Mouse (Mus musculus): ENCODE measurements around the gene Fars2. TPM values are rescaled to one million over a fixed set of nuclear protein-coding genes. Genes with fewer than 3 reads are reported as not detected.

The Fars2 gene
- polyA plus RNA-seq, 1 experiment from 2014 or later, result 31.7 TPM

GRCm38 (mm10) chr13:36716708-36717107, 599.5 kb downstream of the Fars2 start:
- no peaks in the 10 kb centered on the region for H3K9me3 ChIP-seq (ENCODE audit: control insufficient read depth, low read length)
- no peak overlapping the region for H3K27ac ChIP-seq (ENCODE audit: low read depth, low read length)
- H3K4me3 ChIP-seq (ENCODE audit: low read length), result no peak overlapping the region
- no peaks in the 10 kb centered on the region for H3K4me1 ChIP-seq (ENCODE audit: control insufficient read depth, insufficient read depth, low read length)
- no peak overlapping the region for H3K9ac ChIP-seq (ENCODE audit: low read depth, low read length)
- 61% methylated on average over 2 of the region's 2 CpGs for WGBS
- no peak overlapping the region for H3K4me2 ChIP-seq (replicated peaks; ENCODE audit: low read depth, low read length)
- H3K36me3 ChIP-seq (ENCODE audit: control insufficient read depth, insufficient read depth, low read length), result no peaks in the 10 kb centered on the region
- H3K27me3 ChIP-seq (ENCODE audit: control insufficient read depth, insufficient read depth, low read length), result peaks cover 11% of the 10 kb centered on the region
- no peak for ATAC-seq (ENCODE audit: low FRiP score, low TSS enrichment)

DNA sequence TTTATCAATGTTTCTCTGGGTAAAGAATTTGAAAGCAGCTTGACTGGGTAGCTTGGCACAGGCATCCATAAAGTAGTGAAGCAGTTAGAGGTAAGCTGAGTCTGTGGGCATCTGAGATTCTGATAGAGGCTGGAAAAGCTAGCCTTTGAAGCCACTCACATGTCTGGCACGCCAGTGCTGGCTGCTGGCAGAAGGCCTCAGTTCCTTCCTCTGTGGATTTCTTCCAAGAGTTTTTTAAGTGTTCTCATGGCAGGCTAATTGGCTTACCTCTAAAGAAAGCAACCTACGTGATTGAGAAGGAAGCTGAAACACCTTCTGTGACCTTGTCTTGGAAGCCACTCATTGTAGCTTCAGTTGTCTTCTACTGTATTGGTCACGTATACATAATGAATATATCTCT, 600.2 kb downstream of the Fars2 start:
- no peaks in the 10 kb centered on the region for H3K36me3 ChIP-seq (ENCODE audit: control insufficient read depth, insufficient read depth, low read length)
- 75% methylated on average over 3 of the region's 3 CpGs for WGBS
- no peak overlapping the region for H3K27ac ChIP-seq (ENCODE audit: low read depth, low read length)
- no peaks in the 10 kb centered on the region for H3K4me1 ChIP-seq (ENCODE audit: control insufficient read depth, insufficient read depth, low read length)
- no peak overlapping the region for H3K9ac ChIP-seq (ENCODE audit: low read depth, low read length)
- no peak overlapping the region for H3K4me2 ChIP-seq (replicated peaks; ENCODE audit: low read depth, low read length)
- no peak overlapping the region for H3K4me3 ChIP-seq (ENCODE audit: low read length)
- no peaks in the 10 kb centered on the region for H3K9me3 ChIP-seq (ENCODE audit: control insufficient read depth, low read length)
- ATAC-seq (ENCODE audit: low FRiP score, low TSS enrichment), result no peak
- peaks cover 17% of the 10 kb centered on the region for H3K27me3 ChIP-seq (ENCODE audit: control insufficient read depth, insufficient read depth, low read length)

DNA sequence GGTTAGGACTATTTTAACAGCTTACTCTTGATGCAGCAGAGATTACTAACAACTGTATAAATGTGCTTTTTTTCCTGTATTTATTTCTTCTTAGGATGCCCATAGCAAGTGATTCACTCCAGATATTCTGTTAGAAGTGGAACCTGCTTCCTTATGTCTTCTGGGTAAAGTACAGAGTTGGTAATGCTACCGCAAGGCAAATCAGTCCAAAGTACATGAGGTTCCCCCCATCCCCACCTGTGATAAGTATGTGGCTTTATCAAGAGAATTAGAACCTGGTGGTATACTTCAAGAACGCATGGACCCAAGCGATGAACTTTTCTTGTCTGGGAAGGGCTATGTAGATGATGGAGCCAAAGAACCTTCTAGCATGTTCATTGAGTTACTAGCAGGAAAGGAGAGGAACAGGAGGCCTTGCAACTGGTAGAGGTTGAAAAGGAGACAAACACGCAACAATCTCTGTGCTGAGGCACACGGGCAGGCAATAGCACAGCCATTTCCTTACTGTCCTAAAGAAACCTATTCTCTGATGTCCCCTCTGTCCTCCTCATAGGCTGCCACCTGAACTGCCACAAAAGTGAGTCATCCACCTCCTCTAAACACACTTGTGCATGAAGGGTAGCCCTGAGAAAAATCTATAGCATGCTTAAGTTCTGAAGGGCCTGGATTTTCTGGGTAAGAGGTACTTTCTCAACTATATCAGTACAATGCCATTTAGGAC, 603.2 kb downstream of the Fars2 start:
- 89% methylated on average over 5 of the region's 5 CpGs for WGBS
- peaks cover 48% of the 10 kb centered on the region for H3K27me3 ChIP-seq (ENCODE audit: control insufficient read depth, insufficient read depth, low read length)

DNA sequence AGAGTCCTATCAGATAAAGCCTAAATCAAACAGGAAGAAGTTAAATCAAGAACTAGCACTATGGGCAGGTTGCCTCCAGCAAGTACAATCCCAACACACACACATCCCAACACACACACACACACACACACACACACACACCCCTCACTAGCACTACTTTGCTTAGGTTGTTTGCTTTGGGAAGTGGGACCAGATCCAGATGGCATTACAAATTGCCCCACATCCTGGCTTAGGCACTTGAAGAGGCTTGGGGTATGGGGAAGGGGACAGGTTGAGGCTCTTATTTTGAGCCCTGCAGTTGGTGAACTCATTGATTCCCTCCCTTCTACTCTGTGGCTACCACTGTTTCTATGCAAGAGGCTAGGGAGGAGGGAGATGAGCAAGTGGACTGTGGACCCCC, 605.1 kb downstream of the Fars2 start:
- Histone ChIP-seq H3K4me2 (replicated peaks; ENCODE audit: low read depth, low read length) (no peak overlapping the region), H3K27ac (ENCODE audit: low read depth, low read length) (no peak overlapping the region), H3K9me3 (ENCODE audit: control insufficient read depth, low read length) (no peaks in the 10 kb centered on the region), H3K4me1 (ENCODE audit: control insufficient read depth, insufficient read depth, low read length) (peaks cover 8% of the 10 kb centered on the region; the same call in 1 of the 2 replicates), H3K27me3 (ENCODE audit: control insufficient read depth, insufficient read depth, low read length) (peaks cover 65% of the 10 kb centered on the region), H3K4me3 (ENCODE audit: low read length) (no peak overlapping the region), H3K9ac (ENCODE audit: low read depth, low read length) (no peak overlapping the region), H3K36me3 (ENCODE audit: control insufficient read depth, insufficient read depth, low read length) (no peaks in the 10 kb centered on the region)
- ATAC-seq (ENCODE audit: low FRiP score, low TSS enrichment), result no peak

More for the DNA sequence above, 603.2 kb downstream of the Fars2 start:
- ATAC-seq (ENCODE audit: low FRiP score, low TSS enrichment), result no peak
- H3K27ac ChIP-seq (ENCODE audit: low read depth, low read length), result no peak overlapping the region
- H3K36me3 ChIP-seq (ENCODE audit: control insufficient read depth, insufficient read depth, low read length), result no peaks in the 10 kb centered on the region
- H3K4me3 ChIP-seq (ENCODE audit: low read length), result no peak overlapping the region
- H3K4me2 ChIP-seq (replicated peaks; ENCODE audit: low read depth, low read length), result no peak overlapping the region
- no peaks in the 10 kb centered on the region for H3K9me3 ChIP-seq (ENCODE audit: control insufficient read depth, low read length)
- no peak overlapping the region for H3K9ac ChIP-seq (ENCODE audit: low read depth, low read length)
- no peaks in the 10 kb centered on the region for H3K4me1 ChIP-seq (ENCODE audit: control insufficient read depth, insufficient read depth, low read length)

GRCm38 (mm10) chr13:36723726-36724300, 606.6 kb downstream of the Fars2 start:
- no peak overlapping the region for H3K4me2 ChIP-seq (replicated peaks; ENCODE audit: low read depth, low read length)
- H3K4me3 ChIP-seq (ENCODE audit: low read length), result no peak overlapping the region
- no peaks in the 10 kb centered on the region for H3K36me3 ChIP-seq (ENCODE audit: control insufficient read depth, insufficient read depth, low read length)
- H3K27me3 ChIP-seq (ENCODE audit: control insufficient read depth, insufficient read depth, low read length), result peaks cover 78% of the 10 kb centered on the region
- H3K27ac ChIP-seq (ENCODE audit: low read depth, low read length), result no peak overlapping the region
- H3K9me3 ChIP-seq (ENCODE audit: control insufficient read depth, low read length), result no peaks in the 10 kb centered on the region
- H3K4me1 ChIP-seq (ENCODE audit: control insufficient read depth, insufficient read depth, low read length), result peaks cover 8% of the 10 kb centered on the region; the same call in 1 of the 2 replicates
- 3% methylated on average over 15 of the region's 15 CpGs for WGBS
- no peak for ATAC-seq (ENCODE audit: low FRiP score, low TSS enrichment)
- H3K9ac ChIP-seq (ENCODE audit: low read depth, low read length), result no peak overlapping the region

DNA sequence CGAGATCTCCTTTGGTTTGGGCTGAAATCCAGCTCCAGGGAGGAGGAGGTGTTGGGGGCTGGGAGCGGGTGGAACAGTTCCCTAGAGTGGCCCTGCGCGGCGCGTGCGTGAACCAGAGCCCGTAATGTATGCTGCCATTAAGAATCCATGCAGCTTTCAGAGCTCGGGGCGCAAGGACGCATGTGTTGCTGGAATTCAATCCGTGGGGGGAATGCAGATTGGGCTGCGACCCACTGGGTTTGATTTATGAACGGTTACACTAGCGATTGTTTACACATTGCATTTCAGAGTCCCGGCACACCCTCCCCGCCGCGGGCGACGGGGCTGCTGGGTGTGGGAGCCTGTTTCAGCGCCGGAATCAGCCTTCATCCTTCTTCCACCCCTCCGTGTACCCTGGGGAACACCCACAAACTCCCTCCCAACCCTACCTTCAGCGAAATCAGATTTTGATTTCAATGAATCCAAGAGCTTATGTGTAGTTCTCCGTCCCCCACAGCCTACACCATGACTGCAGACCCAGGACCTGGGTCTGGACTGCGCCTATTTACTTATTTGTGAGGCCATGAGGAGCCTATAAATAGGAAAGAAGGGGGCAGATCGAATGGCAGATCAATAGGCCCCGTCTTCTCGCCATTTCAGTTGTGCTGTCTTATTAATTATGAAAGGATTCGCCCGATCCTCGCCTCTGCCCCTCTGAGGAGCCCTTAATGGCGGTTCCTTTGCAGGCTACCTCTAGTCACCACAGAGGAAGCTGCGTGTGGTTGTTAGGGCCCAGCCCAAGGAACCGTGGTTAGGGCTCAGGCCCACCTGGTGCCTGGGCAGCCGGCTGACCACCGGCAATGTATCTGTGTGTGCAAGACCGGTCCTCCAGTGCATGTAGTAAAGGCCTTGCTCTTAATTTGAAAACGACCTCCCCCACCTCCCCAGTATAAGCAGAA, 607.6 kb downstream of the Fars2 start:
- Histone ChIP-seq H3K27me3 (ENCODE audit: control insufficient read depth, insufficient read depth, low read length) (peaks cover 87% of the 10 kb centered on the region), H3K36me3 (ENCODE audit: control insufficient read depth, insufficient read depth, low read length) (no peaks in the 10 kb centered on the region), H3K4me3 (ENCODE audit: low read length) (peak overlapping the region; percentile 4; the same call in 1 of the 2 replicates), H3K27ac (ENCODE audit: low read depth, low read length) (no peak overlapping the region), H3K4me1 (ENCODE audit: control insufficient read depth, insufficient read depth, low read length) (peaks cover 8% of the 10 kb centered on the region; the same call in 1 of the 2 replicates), H3K9me3 (ENCODE audit: control insufficient read depth, low read length) (no peaks in the 10 kb centered on the region), H3K9ac (ENCODE audit: low read depth, low read length) (no peak overlapping the region), H3K4me2 (replicated peaks; ENCODE audit: low read depth, low read length) (peak overlapping the region; percentile 21; the same call in 1 of the 2 replicates)
- WGBS, result under 1% methylated on average over 40 of the region's 40 CpGs
- 0 out of 2 replicates have a peak, but pooled peaks have one; percentile 25 for ATAC-seq (ENCODE audit: low FRiP score, low TSS enrichment)

- no peak overlapping the region for H3K27ac ChIP-seq (ENCODE audit: low read depth, low read length)
- no peaks in the 10 kb centered on the region for H3K9me3 ChIP-seq (ENCODE audit: control insufficient read depth, low read length)
- no peak for ATAC-seq (ENCODE audit: low FRiP score, low TSS enrichment)
- H3K36me3 ChIP-seq (ENCODE audit: control insufficient read depth, insufficient read depth, low read length), result no peaks in the 10 kb centered on the region
- H3K4me2 ChIP-seq (replicated peaks; ENCODE audit: low read depth, low read length), result no peak overlapping the region
- peaks cover 8% of the 10 kb centered on the region; the same call in 1 of the 2 replicates for H3K4me1 ChIP-seq (ENCODE audit: control insufficient read depth, insufficient read depth, low read length)
- peaks cover 93% of the 10 kb centered on the region for H3K27me3 ChIP-seq (ENCODE audit: control insufficient read depth, insufficient read depth, low read length)
- H3K9ac ChIP-seq (ENCODE audit: low read depth, low read length), result no peak overlapping the region
- H3K4me3 ChIP-seq (ENCODE audit: low read length), result no peak overlapping the region
- WGBS, result under 1% methylated on average over 8 of the region's 8 CpGs
Measured at GRCm38 (mm10) chr13:36725881-36726280, 608.7 kb downstream of the Fars2 start.

DNA sequence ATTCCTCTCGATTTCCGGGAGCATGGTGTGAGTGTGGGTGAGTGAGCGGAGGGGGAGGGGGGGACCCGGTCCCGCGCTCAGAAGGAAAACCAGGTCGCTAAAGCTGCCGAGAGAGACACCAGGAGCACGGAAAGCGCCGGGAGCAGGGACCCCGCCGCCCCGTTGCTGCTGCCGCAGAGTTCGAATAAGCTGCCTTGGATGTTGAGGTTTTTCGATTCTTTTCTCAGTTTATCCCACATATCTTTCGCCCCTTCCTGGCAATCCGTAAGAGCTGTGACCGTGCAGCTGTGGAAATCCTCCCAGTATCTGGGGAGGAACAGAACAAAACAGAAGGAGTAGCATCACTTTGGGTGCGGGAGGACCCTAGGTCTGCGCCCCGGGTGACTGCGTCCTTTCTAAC, 609.3 kb downstream of the Fars2 start:
- Histone ChIP-seq H3K27me3 (ENCODE audit: control insufficient read depth, insufficient read depth, low read length) (peaks cover 95% of the 10 kb centered on the region), H3K4me3 (ENCODE audit: low read length) (peak overlapping the region; percentile 31), H3K4me2 (replicated peaks; ENCODE audit: low read depth, low read length) (peak overlapping the region; percentile 38), H3K9me3 (ENCODE audit: control insufficient read depth, low read length) (no peaks in the 10 kb centered on the region), H3K4me1 (ENCODE audit: control insufficient read depth, insufficient read depth, low read length) (peaks cover 8% of the 10 kb centered on the region; the same call in 1 of the 2 replicates), H3K9ac (ENCODE audit: low read depth, low read length) (no peak overlapping the region), H3K27ac (ENCODE audit: low read depth, low read length) (no peak overlapping the region), H3K36me3 (ENCODE audit: control insufficient read depth, insufficient read depth, low read length) (no peaks in the 10 kb centered on the region)
- WGBS, result under 1% methylated on average over 24 of the region's 24 CpGs
- ATAC-seq (ENCODE audit: low FRiP score, low TSS enrichment), result no peak
